Comparison of ENCODE assay signal across 18 mouse cellular contexts in genomic region chr1:185419805-185420204, GRCm38 (mm10). TPM values are rescaled to one million over a fixed set of nuclear protein-coding genes. Genes with fewer than 3 reads are reported as not detected.
"Had no signal": no experiment of that assay in that cellular context is flagged by ENCODE, and none has a peak within 500 bp of the region (broad histone marks: within the 10 kb centered on the region; RNA-seq: fewer than 3 reads in every experiment).

No protein-coding gene starts in this region.

- ATAC-seq: intestine, embryonic 15.5 days; midbrain, embryonic 13.5 days; midbrain, embryonic 16.5 days had no signal

- H3K9ac ChIP-seq: intestine, embryonic 15.5 days; limb, embryonic 12.5 days; limb, embryonic 15.5 days; lung, embryonic 15.5 days; midbrain, embryonic 13.5 days had no signal

- H3K4me2 ChIP-seq: intestine, embryonic 15.5 days; limb, embryonic 12.5 days; limb, embryonic 15.5 days; lung, embryonic 15.5 days; midbrain, embryonic 13.5 days had no signal

- H3K4me3 ChIP-seq: intestine, embryonic 15.5 days; limb, embryonic 12.5 days; limb, embryonic 15.5 days; lung, embryonic 15.5 days; megakaryocyte, embryonic 14.5 days; midbrain, embryonic 10.5 days; midbrain, embryonic 13.5 days had no signal

- H3K9me3 ChIP-seq: intestine, embryonic 15.5 days; limb, embryonic 12.5 days; limb, embryonic 15.5 days; lung, embryonic 15.5 days; megakaryocyte, embryonic 14.5 days; midbrain, embryonic 10.5 days; midbrain, embryonic 13.5 days had no signal

- H3K27me3 ChIP-seq: intestine, embryonic 15.5 days; limb, embryonic 12.5 days; limb, embryonic 15.5 days; lung, embryonic 15.5 days; megakaryocyte, embryonic 14.5 days; midbrain, embryonic 13.5 days had no signal

- DNase-seq: kidney, adult 18-20 months; kidney, adult 9 months; kidney, postnatal 14 days; kidney, postnatal 4 days; left cerebral cortex, postnatal 4 days; lung, adult 18-20 months; lung, postnatal 10 days; lung, postnatal 36 days; thymus, postnatal 25 days had no signal

- H3K27ac ChIP-seq: intestine, embryonic 15.5 days; limb, embryonic 12.5 days; limb, embryonic 15.5 days; lung, embryonic 15.5 days; midbrain, embryonic 10.5 days; midbrain, embryonic 13.5 days; stomach, postnatal 0 days had no signal

- H3K4me1 ChIP-seq: intestine, embryonic 15.5 days; limb, embryonic 12.5 days; limb, embryonic 15.5 days; lung, embryonic 15.5 days; midbrain, embryonic 10.5 days; midbrain, embryonic 13.5 days had no signal

RNA-seq across cellular contexts. Expression of gene Slc30a10, which starts 34.8 kb away (rescaled TPM):
- polyA plus RNA-seq: lung, embryonic 15.5 days had no signal
